Mouse (Mus musculus) limb, embryonic 13.5 days (tissue): ENCODE results near the gene Syn2. TPM values are rescaled to one million over a fixed set of nuclear protein-coding genes. Genes with fewer than 3 reads are reported as not detected.

ENCODE experiments used
- ATAC-seq: fragments of 200-750 bp; cut with Nextera tagmentation; 2 replicates; pipeline ENCODE4 v1.8.0; 2017; ENCODE audit warnings: low read depth, moderate number of reproducible peaks, moderate TSS enrichment; ENCODE audit not compliant: low FRiP score
- H3K27ac ChIP-seq: fragments of 300-500 bp; sonication (generic); 2 replicates; pipeline ENCODE4 v1.5.1; 2015; ENCODE audit warnings: inconsistent platforms, mild to moderate bottlenecking, moderate library complexity
- H3K27me3 ChIP-seq: fragments of 300-500 bp; sonication (generic); 2 replicates; pipeline ENCODE4 v1.6.1; 2015; ENCODE audit warnings: mild to moderate bottlenecking, inconsistent platforms
- H3K36me3 ChIP-seq: fragments of 300-500 bp; sonication (generic); 2 replicates; pipeline ENCODE4 v1.6.1; 2015; ENCODE audit warnings: inconsistent platforms, mild to moderate bottlenecking, moderate library complexity
- H3K4me1 ChIP-seq: fragments of 300-500 bp; sonication (generic); 2 replicates; pipeline ENCODE4 v1.6.1; 2015; ENCODE audit warnings: inconsistent platforms
- H3K4me2 ChIP-seq: fragments of 300-500 bp; sonication (generic); replicated peaks from 2 replicates; pipeline ENCODE4 v1.6.1; 2015; ENCODE audit warnings: inconsistent platforms, mild to moderate bottlenecking, moderate library complexity
- H3K4me3 ChIP-seq: fragments of 300-500 bp; sonication (generic); 2 replicates; pipeline ENCODE4 v1.5.1; 2015; ENCODE audit warnings: moderate library complexity, mild to moderate bottlenecking, inconsistent platforms
- H3K9ac ChIP-seq: fragments of 300-500 bp; sonication (generic); 2 replicates; pipeline ENCODE4 v1.6.1; 2015; ENCODE audit warnings: mild to moderate bottlenecking, inconsistent platforms
- H3K9me3 ChIP-seq: fragments of 300-500 bp; sonication (generic); 2 replicates; pipeline ENCODE4 v1.6.1; 2016; ENCODE audit warnings: inconsistent platforms
- WGBS: fragments of 180-500 bp; shearing (Covaris S2); methylation state at CpG from one replicate; pipeline ENCODE4 v1.1.7; 2015; 5-methylcytosine and 5-hydroxymethylcytosine counted together
- polyA plus RNA-seq: library from polyadenylated mRNA; unstranded; fragments of >200 nt; fragmentation: Nextera tagmentation; extraction: Ambion mirVana; gene quantifications from 2 replicates; pipeline ENCODE4 v1.2.1, GENCODE M21; 2015

Gene Syn2
- polyA plus RNA-seq, 1 experiment from 2014 or later = 1.1 TPM

GRCm38 (mm10) chr6:115284153-115284552, 149.5 kb downstream of the Syn2 start:
- no peak overlapping the region for H3K4me3 ChIP-seq
- no peak overlapping the region for H3K9ac ChIP-seq
- H3K27ac ChIP-seq = no peak overlapping the region
- ATAC-seq = no peak
- WGBS = 81% methylated on average over 2 of the region's 2 CpGs
- no peaks in the 10 kb centered on the region for H3K4me1 ChIP-seq
- H3K27me3 ChIP-seq = no peaks in the 10 kb centered on the region
- H3K36me3 ChIP-seq = no peaks in the 10 kb centered on the region
- no peaks in the 10 kb centered on the region for H3K9me3 ChIP-seq
- H3K4me2 ChIP-seq = no peak overlapping the region

GRCm38 (mm10) chr6:115286441-115286840, 151.7 kb downstream of the Syn2 start:
- no peak overlapping the region for H3K4me2 ChIP-seq
- ATAC-seq = no peak
- H3K9me3 ChIP-seq = no peaks in the 10 kb centered on the region
- no peaks in the 10 kb centered on the region for H3K27me3 ChIP-seq
- no peaks in the 10 kb centered on the region for H3K4me1 ChIP-seq
- no peak overlapping the region for H3K27ac ChIP-seq
- no peak overlapping the region for H3K9ac ChIP-seq
- H3K36me3 ChIP-seq = no peaks in the 10 kb centered on the region
- no peak overlapping the region for H3K4me3 ChIP-seq
- 74% methylated on average over 6 of the region's 6 CpGs for WGBS

- H3K9me3 ChIP-seq = no peaks in the 10 kb centered on the region
- 87% methylated on average over 3 of the region's 3 CpGs for WGBS
These were observed 153.5 kb downstream of the Syn2 start for GRCm38 (mm10) chr6:115288223-115288622.

GRCm38 (mm10) chr6:115290561-115290960, 155.9 kb downstream of the Syn2 start:
- Histone ChIP-seq H3K36me3 (no peaks in the 10 kb centered on the region), H3K9ac (no peak overlapping the region), H3K4me3 (no peak overlapping the region), H3K4me1 (no peaks in the 10 kb centered on the region), H3K9me3 (no peaks in the 10 kb centered on the region), H3K27me3 (no peaks in the 10 kb centered on the region), H3K27ac (no peak overlapping the region), H3K4me2 (no peak overlapping the region)
- no peak for ATAC-seq
- WGBS = 59% methylated on average over 5 of the region's 5 CpGs

More at GRCm38 (mm10) chr6:115288223-115288622, 153.5 kb downstream of the Syn2 start:
- Histone ChIP-seq H3K27ac (no peak overlapping the region), H3K9ac (no peak overlapping the region), H3K36me3 (no peaks in the 10 kb centered on the region), H3K4me2 (no peak overlapping the region), H3K4me3 (no peak overlapping the region), H3K4me1 (no peaks in the 10 kb centered on the region), H3K27me3 (no peaks in the 10 kb centered on the region)
- no peak for ATAC-seq

- Histone ChIP-seq H3K27ac (no peak overlapping the region), H3K9ac (no peak overlapping the region), H3K9me3 (no peaks in the 10 kb centered on the region), H3K36me3 (no peaks in the 10 kb centered on the region), H3K27me3 (no peaks in the 10 kb centered on the region), H3K4me1 (no peaks in the 10 kb centered on the region), H3K4me2 (no peak overlapping the region), H3K4me3 (no peak overlapping the region)
- no peak for ATAC-seq
- 84% methylated on average over 2 of the region's 2 CpGs for WGBS
These were observed 156.4 kb downstream of the Syn2 start for GRCm38 (mm10) chr6:115291068-115291467.

GRCm38 (mm10) chr6:115291823-115292222, 157.1 kb downstream of the Syn2 start:
- Histone ChIP-seq H3K4me1 (no peaks in the 10 kb centered on the region), H3K4me3 (no peak overlapping the region), H3K9me3 (no peaks in the 10 kb centered on the region), H3K4me2 (no peak overlapping the region), H3K27me3 (no peaks in the 10 kb centered on the region), H3K27ac (no peak overlapping the region), H3K9ac (no peak overlapping the region), H3K36me3 (no peaks in the 10 kb centered on the region)
- WGBS = 88% methylated on average over 6 of the region's 6 CpGs
- no peak for ATAC-seq

GRCm38 (mm10) chr6:115292621-115293020, 157.9 kb downstream of the Syn2 start:
- H3K27me3 ChIP-seq = no peaks in the 10 kb centered on the region
- no peak for ATAC-seq
- H3K27ac ChIP-seq = no peak overlapping the region
- H3K36me3 ChIP-seq = no peaks in the 10 kb centered on the region
- no peak overlapping the region for H3K9ac ChIP-seq
- WGBS = 72% methylated on average over 6 of the region's 6 CpGs
- no peak overlapping the region for H3K4me2 ChIP-seq
- no peaks in the 10 kb centered on the region for H3K4me1 ChIP-seq
- no peak overlapping the region for H3K4me3 ChIP-seq
- no peaks in the 10 kb centered on the region for H3K9me3 ChIP-seq

- Histone ChIP-seq H3K9me3 (no peaks in the 10 kb centered on the region), H3K27ac (no peak overlapping the region), H3K27me3 (no peaks in the 10 kb centered on the region), H3K36me3 (no peaks in the 10 kb centered on the region), H3K9ac (no peak overlapping the region), H3K4me1 (no peaks in the 10 kb centered on the region), H3K4me3 (no peak overlapping the region), H3K4me2 (no peak overlapping the region)
- no peak for ATAC-seq
- WGBS = 81% methylated on average over 2 of the region's 2 CpGs
These were observed 159.2 kb downstream of the Syn2 start for GRCm38 (mm10) chr6:115293877-115294276.

GRCm38 (mm10) chr6:115307134-115307533, 172.4 kb downstream of the Syn2 start:
- Histone ChIP-seq H3K9ac (no peak overlapping the region), H3K4me2 (no peak overlapping the region), H3K4me3 (no peak overlapping the region), H3K4me1 (no peaks in the 10 kb centered on the region), H3K9me3 (0 out of 2 replicates have a peak, but pooled peaks cover 4% of the 10 kb centered on the region), H3K36me3 (no peaks in the 10 kb centered on the region), H3K27ac (no peak overlapping the region), H3K27me3 (no peaks in the 10 kb centered on the region)
- 83% methylated on average over 2 of the region's 2 CpGs for WGBS
- ATAC-seq = no peak

- 75% methylated on average over 12 of the region's 12 CpGs for WGBS
- no peak overlapping the region for H3K4me3 ChIP-seq
- H3K9me3 ChIP-seq = no peaks in the 10 kb centered on the region
- H3K27me3 ChIP-seq = 0 out of 2 replicates have a peak, but pooled peaks cover 3% of the 10 kb centered on the region
- ATAC-seq = no peak
- H3K4me1 ChIP-seq = no peaks in the 10 kb centered on the region
- no peak overlapping the region for H3K9ac ChIP-seq
- H3K4me2 ChIP-seq = no peak overlapping the region
- H3K36me3 ChIP-seq = no peaks in the 10 kb centered on the region
- H3K27ac ChIP-seq = no peak overlapping the region
These were observed 178.1 kb downstream of the Syn2 start for GRCm38 (mm10) chr6:115312780-115313179.

GRCm38 (mm10) chr6:115313235-115313738, 178.6 kb downstream of the Syn2 start:
- 63% methylated on average over 9 of the region's 9 CpGs for WGBS
- ATAC-seq = no peak
- H3K36me3 ChIP-seq = no peaks in the 10 kb centered on the region
- H3K4me3 ChIP-seq = no peak overlapping the region
- H3K27ac ChIP-seq = no peak overlapping the region
- no peak overlapping the region for H3K4me2 ChIP-seq
- H3K27me3 ChIP-seq = 0 out of 2 replicates have a peak, but pooled peaks cover 3% of the 10 kb centered on the region
- H3K4me1 ChIP-seq = no peaks in the 10 kb centered on the region
- H3K9ac ChIP-seq = no peak overlapping the region
- no peaks in the 10 kb centered on the region for H3K9me3 ChIP-seq

- 52% methylated on average over 7 of the region's 7 CpGs for WGBS
- no peak overlapping the region for H3K9ac ChIP-seq
- H3K9me3 ChIP-seq = no peaks in the 10 kb centered on the region
- H3K4me1 ChIP-seq = no peaks in the 10 kb centered on the region
- no peak for ATAC-seq
- H3K4me2 ChIP-seq = no peak overlapping the region
- H3K27me3 ChIP-seq = 0 out of 2 replicates have a peak, but pooled peaks cover 3% of the 10 kb centered on the region
- no peaks in the 10 kb centered on the region for H3K36me3 ChIP-seq
- H3K4me3 ChIP-seq = no peak overlapping the region
- no peak overlapping the region for H3K27ac ChIP-seq
These were observed 179.2 kb downstream of the Syn2 start for GRCm38 (mm10) chr6:115313910-115314309.

GRCm38 (mm10) chr6:115315770-115316169, 181.1 kb downstream of the Syn2 start:
- no peaks in the 10 kb centered on the region for H3K36me3 ChIP-seq
- H3K4me2 ChIP-seq = no peak overlapping the region
- H3K27ac ChIP-seq = no peak overlapping the region
- no peaks in the 10 kb centered on the region for H3K4me1 ChIP-seq
- no peaks in the 10 kb centered on the region for H3K9me3 ChIP-seq
- H3K27me3 ChIP-seq = 0 out of 2 replicates have a peak, but pooled peaks cover 3% of the 10 kb centered on the region
- no peak overlapping the region for H3K4me3 ChIP-seq
- ATAC-seq = no peak
- 85% methylated on average over 4 of the region's 4 CpGs for WGBS
- H3K9ac ChIP-seq = no peak overlapping the region
